Mouse (Mus musculus): ENCODE data around the gene 4922502D21Rik. TPM values are rescaled to one million over a fixed set of nuclear protein-coding genes. Genes with fewer than 3 reads are reported as not detected.

The 4922502D21Rik gene
- polyA plus RNA-seq, 1 experiment from 2014 or later: not detected

DNA sequence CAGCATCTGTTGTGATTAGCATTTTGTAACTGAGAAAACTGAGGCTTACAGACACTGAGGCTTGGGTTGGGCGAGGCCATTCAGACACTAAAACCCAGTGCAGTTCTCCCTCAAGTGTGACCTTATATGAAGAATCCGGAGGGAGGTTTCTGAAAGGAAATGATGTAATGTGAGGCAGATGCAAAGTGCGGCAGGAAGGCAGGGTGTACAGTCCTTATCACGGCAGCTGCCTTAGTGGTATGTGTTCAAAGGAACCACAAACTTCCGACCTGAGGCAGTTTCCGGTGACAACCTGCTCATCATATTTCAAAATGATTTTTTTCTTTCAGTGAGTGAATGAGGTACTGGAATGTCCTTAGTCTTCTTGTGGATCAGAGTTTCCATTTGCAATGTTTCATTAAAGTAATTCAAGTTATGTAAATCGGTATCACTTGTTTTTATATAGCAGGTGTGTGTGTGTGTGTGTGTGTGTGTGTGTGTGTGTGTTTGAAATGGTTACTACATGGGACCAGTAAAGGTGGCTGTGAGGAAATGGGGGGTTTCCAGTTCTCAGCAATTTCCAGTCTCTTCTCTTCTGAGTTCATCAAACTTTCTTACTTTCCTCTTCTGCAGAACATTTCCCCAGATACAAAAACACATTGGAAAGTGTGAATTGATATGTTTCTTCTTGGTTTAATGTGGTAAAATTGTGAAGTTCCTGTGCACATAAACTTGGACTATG is 47.1 kb downstream of the 4922502D21Rik start:
- H3K9ac ChIP-seq: no peak overlapping the region
- 78% methylated on average over 7 of the region's 7 CpGs for WGBS
- no peak overlapping the region for H3K4me3 ChIP-seq
- no peak for ATAC-seq (ENCODE audit: low FRiP score, low read depth)
- no peaks in the 10 kb centered on the region for H3K4me1 ChIP-seq
- H3K27ac ChIP-seq: no peak overlapping the region
- no peak overlapping the region for H3K4me2 ChIP-seq (replicated peaks)
- no peaks in the 10 kb centered on the region for H3K27me3 ChIP-seq
- H3K9me3 ChIP-seq: no peaks in the 10 kb centered on the region
- no peaks in the 10 kb centered on the region for H3K36me3 ChIP-seq

DNA sequence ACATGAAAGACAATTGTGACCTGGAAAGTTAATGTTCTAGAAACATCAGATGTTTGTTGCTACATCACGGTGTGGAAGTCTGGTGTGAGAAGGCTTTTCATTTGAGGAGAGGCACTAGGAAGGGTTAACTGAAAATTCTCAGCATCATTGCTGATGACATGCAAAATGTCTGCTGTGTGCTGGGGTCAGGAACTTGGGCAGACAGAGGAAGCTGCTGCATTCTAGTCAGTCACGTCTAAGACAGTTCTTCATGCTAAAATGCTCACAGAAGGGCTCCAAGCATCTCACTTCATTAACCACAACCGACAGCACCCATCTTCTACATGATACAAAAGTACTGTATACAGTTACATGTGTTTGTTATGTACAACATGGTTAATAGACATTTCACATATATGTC is 48.3 kb downstream of the 4922502D21Rik start:
- 72% methylated on average over 3 of the region's 3 CpGs for WGBS
- Histone ChIP-seq H3K27ac (no peak overlapping the region), H3K36me3 (no peaks in the 10 kb centered on the region), H3K9me3 (no peaks in the 10 kb centered on the region), H3K4me2 (replicated peaks) (no peak overlapping the region), H3K9ac (no peak overlapping the region), H3K27me3 (no peaks in the 10 kb centered on the region), H3K4me3 (no peak overlapping the region), H3K4me1 (no peaks in the 10 kb centered on the region)
- no peak for ATAC-seq (ENCODE audit: low FRiP score, low read depth)

GRCm38 (mm10) chr6:129276483-129276882 is 55.1 kb downstream of the 4922502D21Rik start:
- Histone ChIP-seq H3K4me1 (no peaks in the 10 kb centered on the region), H3K4me2 (replicated peaks) (no peak overlapping the region), H3K27ac (no peak overlapping the region), H3K4me3 (no peak overlapping the region), H3K27me3 (no peaks in the 10 kb centered on the region), H3K36me3 (no peaks in the 10 kb centered on the region), H3K9me3 (no peaks in the 10 kb centered on the region), H3K9ac (no peak overlapping the region)
- ATAC-seq (ENCODE audit: low FRiP score, low read depth): no peak
- 94% methylated on average over 2 of the region's 2 CpGs for WGBS

DNA sequence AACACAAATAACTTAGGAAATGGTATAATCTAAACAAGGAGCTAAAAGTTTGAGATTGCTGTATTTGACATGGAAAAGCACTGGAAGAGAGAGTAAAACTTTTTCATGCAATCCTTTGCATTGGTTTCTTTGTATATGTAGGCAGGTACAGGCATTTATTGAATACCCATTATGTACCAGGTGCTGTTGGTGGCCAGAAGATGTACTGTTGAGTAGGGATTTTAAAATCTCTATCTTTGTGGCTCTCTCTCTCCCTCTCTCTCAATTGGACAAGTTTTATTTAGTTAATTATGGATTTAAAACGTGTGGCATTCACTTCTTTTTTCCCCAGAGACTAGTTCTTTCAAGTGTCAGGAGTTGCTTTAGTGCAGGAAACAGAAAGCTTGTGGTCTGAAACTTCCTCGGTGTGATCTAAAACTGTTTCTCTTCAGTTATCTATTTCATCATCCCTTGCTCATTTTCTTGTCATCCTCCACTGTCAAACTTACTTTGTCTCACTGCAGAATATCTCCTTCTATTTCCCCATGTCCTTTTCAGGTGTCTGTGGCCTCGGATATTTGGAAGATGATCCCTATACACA is 55.9 kb downstream of the 4922502D21Rik start:
- ATAC-seq (ENCODE audit: low FRiP score, low read depth): no peak
- no peaks in the 10 kb centered on the region for H3K27me3 ChIP-seq
- WGBS: 60% methylated on average over 3 of the region's 3 CpGs

GRCm38 (mm10) chr6:129275220-129275619 is 56.4 kb downstream of the 4922502D21Rik start, which contains the start of gene Cd69:
Cd69 (minus strand) TSS chr6:129275436.
- Histone ChIP-seq H3K4me1 (no peaks in the 10 kb centered on the region), H3K36me3 (no peaks in the 10 kb centered on the region), H3K27me3 (no peaks in the 10 kb centered on the region), H3K9ac (no peak within 1 kb of the TSS), H3K4me3 (no peak within 1 kb of the TSS), H3K4me2 (replicated peaks) (no peak within 1 kb of the TSS), H3K27ac (no peak within 1 kb of the TSS), H3K9me3 (no peaks in the 10 kb centered on the region)
- ATAC-seq (ENCODE audit: low FRiP score, low read depth): no peak
- WGBS: 78% methylated on average over 9 of the region's 9 CpGs

More for the DNA sequence above, 55.9 kb downstream of the 4922502D21Rik start:
- H3K27ac ChIP-seq: no peak overlapping the region
- H3K36me3 ChIP-seq: no peaks in the 10 kb centered on the region
- H3K4me2 ChIP-seq (replicated peaks): no peak overlapping the region
- H3K4me3 ChIP-seq: no peak overlapping the region
- H3K4me1 ChIP-seq: no peaks in the 10 kb centered on the region
- H3K9ac ChIP-seq: no peak overlapping the region
- no peaks in the 10 kb centered on the region for H3K9me3 ChIP-seq

GRCm38 (mm10) chr6:129274476-129274875 is 57.1 kb downstream of the 4922502D21Rik start:
- H3K9ac ChIP-seq: no peak overlapping the region
- WGBS: 78% methylated on average over 2 of the region's 2 CpGs
- no peaks in the 10 kb centered on the region for H3K4me1 ChIP-seq
- H3K27ac ChIP-seq: no peak overlapping the region
- no peaks in the 10 kb centered on the region for H3K36me3 ChIP-seq
- no peak overlapping the region for H3K4me2 ChIP-seq (replicated peaks)
- H3K9me3 ChIP-seq: no peaks in the 10 kb centered on the region
- ATAC-seq (ENCODE audit: low FRiP score, low read depth): no peak
- no peak overlapping the region for H3K4me3 ChIP-seq
- H3K27me3 ChIP-seq: no peaks in the 10 kb centered on the region

DNA sequence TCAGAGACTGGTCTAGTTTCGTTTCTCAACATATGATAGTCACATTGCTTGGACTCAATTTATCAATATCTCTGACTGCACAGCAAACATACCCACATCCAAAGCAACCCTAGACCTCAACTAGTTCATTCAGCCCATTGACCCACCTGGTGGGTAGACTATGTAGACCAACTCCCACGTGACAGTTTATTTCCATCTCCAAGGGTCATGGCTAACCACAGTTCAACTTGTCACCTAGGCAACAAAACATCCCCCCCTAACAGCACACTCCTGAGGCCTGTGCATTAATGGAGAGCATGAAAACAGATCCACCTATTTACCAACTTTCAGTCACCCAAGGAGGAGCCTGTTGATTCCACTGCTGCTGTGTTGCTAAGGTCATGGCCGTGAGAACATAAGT is 57.9 kb downstream of the 4922502D21Rik start:
- H3K9ac ChIP-seq: no peak overlapping the region
- ATAC-seq (ENCODE audit: low FRiP score, low read depth): no peak
- WGBS: 80% methylated on average over 3 of the region's 3 CpGs
- no peaks in the 10 kb centered on the region for H3K9me3 ChIP-seq
- no peaks in the 10 kb centered on the region for H3K36me3 ChIP-seq
- H3K27me3 ChIP-seq: no peaks in the 10 kb centered on the region
- H3K4me3 ChIP-seq: no peak overlapping the region
- H3K4me2 ChIP-seq (replicated peaks): no peak overlapping the region
- no peaks in the 10 kb centered on the region for H3K4me1 ChIP-seq
- no peak overlapping the region for H3K27ac ChIP-seq

Other genes with a start within 250 kb of the 4922502D21Rik start
- gene Clec2e, start 230.9 kb downstream of the 4922502D21Rik start, polyA plus RNA-seq (2015; fragmentation: Nextera tagmentation; extraction: Ambion mirVana): not detected in 2 replicates
- 0.15 TPM in 1 of 2 replicates, not detected in the other for gene Clec2d, start 151.2 kb downstream of the 4922502D21Rik start, polyA plus RNA-seq (2015; fragmentation: Nextera tagmentation; extraction: Ambion mirVana)
- 0.08 and 0.11 TPM in 2 replicates for gene Cd69, start 56.4 kb downstream of the 4922502D21Rik start, polyA plus RNA-seq (2015; fragmentation: Nextera tagmentation; extraction: Ambion mirVana)
- gene Clec12a, start 10.9 kb upstream of the 4922502D21Rik start, polyA plus RNA-seq (2015; fragmentation: Nextera tagmentation; extraction: Ambion mirVana): 0.95 and 1.0 TPM in 2 replicates
- 0.09 and 0.14 TPM in 2 replicates for gene Clec12b, start 54.1 kb upstream of the 4922502D21Rik start, polyA plus RNA-seq (2015; fragmentation: Nextera tagmentation; extraction: Ambion mirVana)
- gene Clec1b, start 65.5 kb upstream of the 4922502D21Rik start, polyA plus RNA-seq (2015; fragmentation: Nextera tagmentation; extraction: Ambion mirVana): 1.6 and 2.1 TPM in 2 replicates
- 0.13 and 0.22 TPM in 2 replicates for gene Clec9a, start 77.1 kb upstream of the 4922502D21Rik start, polyA plus RNA-seq (2015; fragmentation: Nextera tagmentation; extraction: Ambion mirVana)
- gene Clec1a, start 120.2 kb upstream of the 4922502D21Rik start, polyA plus RNA-seq (2015; fragmentation: Nextera tagmentation; extraction: Ambion mirVana): 2.3 TPM in 2 replicates
- gene Olr1, start 175.4 kb upstream of the 4922502D21Rik start, polyA plus RNA-seq (2015; fragmentation: Nextera tagmentation; extraction: Ambion mirVana): not detected in 2 replicates
- gene Tmem52b, start 180.8 kb upstream of the 4922502D21Rik start, polyA plus RNA-seq (2015; fragmentation: Nextera tagmentation; extraction: Ambion mirVana): 0.06 TPM in 1 of 2 replicates, not detected in the other
- gene Gabarapl1, start 201.4 kb upstream of the 4922502D21Rik start, polyA plus RNA-seq (2015; fragmentation: Nextera tagmentation; extraction: Ambion mirVana): 55.4 and 55.5 TPM in 2 replicates
- gene Klre1, start 246.1 kb upstream of the 4922502D21Rik start, polyA plus RNA-seq (2015; fragmentation: Nextera tagmentation; extraction: Ambion mirVana): not detected in 2 replicates

Data from limb, embryonic 13.5 days (tissue).